Mouse (Mus musculus) bone marrow, adult 2 months (tissue): ENCODE data around the gene Psapl1. TPM values are rescaled to one million over a fixed set of nuclear protein-coding genes. Genes with fewer than 3 reads are reported as not detected.

Experiments used
- H3K27ac ChIP-seq: fragments of 200-500 bp; 2 replicates; pipeline ENCODE4 v1.5.1; 2012; ENCODE audit warnings: low read depth, mild to moderate bottlenecking, control low read depth, inconsistent platforms, low read length; ENCODE audit not compliant: control insufficient read depth, poor library complexity, insufficient read depth
- H3K4me1 ChIP-seq: fragments of 200-500 bp; 2 replicates; pipeline ENCODE4 v1.6.1; 2011; ENCODE audit warnings: low read length; ENCODE audit not compliant: control insufficient read depth, insufficient read depth
- H3K4me3 ChIP-seq: fragments of 200-500 bp; replicated peaks from 2 replicates; pipeline ENCODE3; 2011; ENCODE audit warnings: mild to moderate bottlenecking, low read depth, low read length, control low read depth; ENCODE audit not compliant: control insufficient read depth
- CTCF ChIP-seq: fragments of 200-500 bp; IDR thresholded peaks from 2 replicates; pipeline ENCODE4 v1.5.1; 2011; ENCODE audit warnings: low read length, control low read depth; ENCODE audit not compliant: control insufficient read depth, insufficient read depth
- POLR2A ChIP-seq: fragments of 200-500 bp; IDR thresholded peaks from 2 replicates; pipeline ENCODE4 v1.6.1; 2011; ENCODE audit warnings: low read depth, mild to moderate bottlenecking, control low read depth, low read length, borderline replicate concordance; ENCODE audit not compliant: control insufficient read depth
- WGBS: fragments of 180-500 bp; shearing (Covaris S2); methylation state at CpG from one replicate; pipeline ENCODE4 v1.1.7; 2018; 5-methylcytosine and 5-hydroxymethylcytosine counted together
- polyA plus RNA-seq: library from polyadenylated mRNA; stranded (reverse); fragments of >200 nt; gene quantifications from 2 replicates; pipeline ENCODE4 v1.2.4, GENCODE M21; 2011; ENCODE audit warnings: low replicate concordance; ENCODE audit not compliant: missing spikeins, insufficient read depth, insufficient read length

The Psapl1 gene
- polyA plus RNA-seq, 1 experiment: not detected

DNA sequence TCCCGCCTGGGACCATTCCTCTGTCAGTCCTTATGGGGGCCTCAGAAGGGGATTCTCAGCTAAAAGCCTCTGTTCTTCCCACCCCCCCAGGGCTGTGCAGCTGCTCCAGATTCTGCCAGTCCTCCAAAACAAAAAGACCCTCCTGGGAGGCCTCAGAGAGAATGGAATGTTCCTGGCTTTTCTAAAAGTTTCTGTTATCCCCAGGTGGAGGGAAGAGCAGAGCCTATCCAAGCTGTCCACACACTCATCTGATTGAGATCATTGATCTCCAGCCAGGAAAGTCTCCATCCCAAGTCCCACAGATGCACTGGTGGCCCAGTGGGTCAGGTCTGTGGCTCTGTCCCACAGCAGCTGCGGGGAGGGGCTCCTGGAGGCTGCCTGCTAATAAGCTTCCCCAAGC is 11.1 kb upstream of the Psapl1 start:
- H3K27ac ChIP-seq: no peak overlapping the region
- WGBS: 65% methylated on average over 2 of the region's 2 CpGs
- no peaks in the 10 kb centered on the region for H3K4me1 ChIP-seq
- no peak overlapping the region for H3K4me3 ChIP-seq
- TF ChIP-seq CTCF (no peak), POLR2A (no peak)

- 74% methylated on average over 4 of the region's 4 CpGs for WGBS
- no peaks in the 10 kb centered on the region for H3K4me1 ChIP-seq
Observed at GRCm38 (mm10) chr5:36194631-36195030, 9.2 kb upstream of the Psapl1 start.

GRCm38 (mm10) chr5:36195436-36195835 is 8.4 kb upstream of the Psapl1 start:
- 47% methylated on average over 4 of the region's 4 CpGs for WGBS
- TF ChIP-seq POLR2A (no peak), CTCF (no peak)
- Histone ChIP-seq H3K4me1 (no peaks in the 10 kb centered on the region), H3K4me3 (no peak overlapping the region), H3K27ac (no peak overlapping the region)

More at GRCm38 (mm10) chr5:36194631-36195030, 9.2 kb upstream of the Psapl1 start:
- no peak overlapping the region for H3K27ac ChIP-seq
- TF ChIP-seq POLR2A: no peak
- no peak for TF ChIP-seq CTCF
- no peak overlapping the region for H3K4me3 ChIP-seq

GRCm38 (mm10) chr5:36199519-36199918 is 4.3 kb upstream of the Psapl1 start:
- no peak for TF ChIP-seq POLR2A
- TF ChIP-seq CTCF: no peak
- H3K27ac ChIP-seq: no peak overlapping the region
- no peaks in the 10 kb centered on the region for H3K4me1 ChIP-seq
- WGBS: 55% methylated on average over 1 of the region's 1 CpGs
- no peak overlapping the region for H3K4me3 ChIP-seq

DNA sequence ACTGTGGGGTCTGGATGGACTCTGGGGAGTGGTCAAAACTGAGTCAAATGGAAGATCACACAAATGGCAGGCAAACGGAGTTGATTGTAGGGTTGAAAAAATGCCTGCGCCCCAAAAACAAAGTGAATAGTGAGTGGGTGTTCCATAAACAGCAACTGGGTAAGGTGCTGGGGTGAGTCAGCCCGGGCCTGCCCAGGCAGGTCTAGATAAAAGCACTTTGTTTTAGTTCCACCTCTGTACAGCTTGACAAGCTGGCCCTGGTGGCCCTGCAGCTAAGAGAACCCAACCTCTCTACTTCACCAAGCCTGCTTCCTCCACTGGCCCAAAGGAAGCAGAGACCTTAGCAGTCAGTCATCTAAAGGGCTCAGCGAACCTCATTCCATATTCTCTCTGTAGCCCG is 1.0 kb upstream of the Psapl1 start:
- 74% methylated on average over 5 of the region's 5 CpGs for WGBS

GRCm38 (mm10) chr5:36203421-36203820 is 400 bp upstream of the Psapl1 start:
- Histone ChIP-seq H3K4me3 (no peak overlapping the region), H3K27ac (no peak overlapping the region), H3K4me1 (no peaks in the 10 kb centered on the region)
- WGBS: 75% methylated on average over 5 of the region's 5 CpGs
- TF ChIP-seq POLR2A (no peak), CTCF (no peak)

More for the DNA sequence above, 1.0 kb upstream of the Psapl1 start:
- no peak overlapping the region for H3K27ac ChIP-seq
- no peak for TF ChIP-seq CTCF
- no peak for TF ChIP-seq POLR2A
- no peak overlapping the region for H3K4me3 ChIP-seq
- H3K4me1 ChIP-seq: no peaks in the 10 kb centered on the region

DNA sequence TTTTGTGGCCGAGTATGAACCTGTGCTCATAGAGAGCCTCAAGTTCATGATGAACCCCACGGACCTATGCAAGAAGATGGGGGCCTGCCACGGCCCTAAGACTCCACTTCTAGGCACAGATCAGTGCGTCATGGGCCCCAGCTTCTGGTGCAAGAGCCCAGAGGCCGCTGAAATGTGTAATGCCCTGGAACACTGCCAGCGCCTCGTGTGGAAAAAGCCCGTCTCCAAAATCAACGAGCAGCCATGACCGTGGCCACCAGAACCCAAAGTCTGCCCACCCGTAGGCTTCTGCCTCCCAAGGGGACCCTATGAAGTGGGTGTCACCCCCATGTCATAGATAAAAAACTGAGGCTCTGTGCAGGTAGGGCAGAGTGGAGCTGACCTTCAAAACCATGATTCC is 1.6 kb downstream of the Psapl1 start:
- no peak overlapping the region for H3K4me3 ChIP-seq
- H3K27ac ChIP-seq: no peak overlapping the region
- TF ChIP-seq POLR2A (no peak), CTCF (no peak)
- 74% methylated on average over 11 of the region's 11 CpGs for WGBS
- no peaks in the 10 kb centered on the region for H3K4me1 ChIP-seq

DNA sequence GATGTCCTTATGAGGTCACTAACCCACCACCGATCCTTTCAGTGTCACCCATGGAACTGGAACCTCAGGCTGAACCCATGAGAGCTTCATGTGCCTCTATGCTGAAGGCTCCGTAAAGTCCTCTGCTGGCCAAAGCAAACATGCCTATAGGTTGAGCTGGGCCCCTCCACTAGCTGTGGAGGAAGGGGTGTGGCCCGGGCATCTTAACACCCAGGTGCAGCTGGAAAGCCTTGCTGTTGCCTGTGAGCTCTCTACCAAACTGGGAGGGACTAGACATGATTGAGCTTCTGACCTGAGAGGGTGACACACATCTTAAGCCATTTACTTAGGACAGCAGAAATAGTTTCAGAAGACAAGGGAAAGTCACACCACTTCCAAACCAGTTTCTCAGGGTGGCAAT is 5.0 kb downstream of the Psapl1 start:
- H3K4me1 ChIP-seq: no peaks in the 10 kb centered on the region
- H3K4me3 ChIP-seq: no peak overlapping the region
- H3K27ac ChIP-seq: no peak overlapping the region
- WGBS: 64% methylated on average over 3 of the region's 3 CpGs
- TF ChIP-seq CTCF (no peak), POLR2A (no peak)

GRCm38 (mm10) chr5:36213310-36213709 is 9.5 kb downstream of the Psapl1 start:
- WGBS: 73% methylated on average over 10 of the region's 10 CpGs
- no peaks in the 10 kb centered on the region for H3K4me1 ChIP-seq
- H3K4me3 ChIP-seq: no peak overlapping the region
- H3K27ac ChIP-seq: no peak overlapping the region
- TF ChIP-seq CTCF (no peak), POLR2A (no peak)
